Mouse (Mus musculus) liver, embryonic 16.5 days (tissue): ENCODE measurements around the gene Csnk1e. TPM values are rescaled to one million over a fixed set of nuclear protein-coding genes. Genes with fewer than 3 reads are reported as not detected.
A peak's percentile ranks its signal among the peaks of the same experiment; 100 is the strongest.

Source experiments
- ATAC-seq: fragments of 200-750 bp; cut with Nextera tagmentation; 2 replicates; pipeline ENCODE4 v1.8.0; 2017; ENCODE audit warnings: low read depth, mild to moderate bottlenecking, moderate number of reproducible peaks, moderate library complexity
- H3K27ac ChIP-seq: fragments of 300-500 bp; sonication (generic); 2 replicates; pipeline ENCODE4 v1.5.1; 2014; ENCODE audit warnings: mild to moderate bottlenecking, low read length
- H3K27me3 ChIP-seq: fragments of 300-500 bp; sonication (generic); 2 replicates; pipeline ENCODE4 v1.6.1; 2014; ENCODE audit warnings: low read depth, low read length, mixed read lengths; ENCODE audit not compliant: control insufficient read depth, insufficient read depth
- H3K36me3 ChIP-seq: fragments of 300-500 bp; sonication (generic); 2 replicates; pipeline ENCODE4 v1.6.1; 2014; ENCODE audit warnings: mild to moderate bottlenecking; ENCODE audit not compliant: control insufficient read depth, insufficient read depth
- H3K4me1 ChIP-seq: fragments of 300-500 bp; sonication (generic); 2 replicates; pipeline ENCODE4 v1.6.1; 2014; ENCODE audit warnings: low read depth, low read length, mixed read lengths; ENCODE audit not compliant: control insufficient read depth
- H3K4me2 ChIP-seq: fragments of 300-500 bp; sonication (generic); 2 replicates; pipeline ENCODE4 v1.6.1; 2014; ENCODE audit warnings: low read depth, low read length, mixed read lengths
- H3K4me3 ChIP-seq: fragments of 300-500 bp; sonication (generic); 2 replicates; pipeline ENCODE4 v1.5.1; 2014; ENCODE audit warnings: low read depth, mild to moderate bottlenecking, low read length
- H3K9ac ChIP-seq: fragments of 300-500 bp; sonication (generic); 2 replicates; pipeline ENCODE4 v1.6.1; 2014; ENCODE audit warnings: low read depth, low read length
- H3K9me3 ChIP-seq: fragments of 300-500 bp; sonication (generic); replicated peaks from 2 replicates; pipeline ENCODE4 v1.6.1; 2016; ENCODE audit warnings: low read length; ENCODE audit not compliant: control insufficient read depth
- WGBS: fragments of 180-500 bp; shearing (Covaris S2); extraction: QIAGEN DNeasy Blood & Tissue Kit; methylation state at CpG from one replicate; pipeline ENCODE4 v1.1.7; 2014; ENCODE audit not compliant: insufficient replicate concordance; 5-methylcytosine and 5-hydroxymethylcytosine counted together
- polyA plus RNA-seq: library from polyadenylated mRNA; unstranded; fragments of >200 nt; fragmentation: Nextera tagmentation; extraction: Ambion mirVana; gene quantifications from 2 replicates; pipeline ENCODE4 v1.2.1, GENCODE M21; 2015

Csnk1e gene
- polyA plus RNA-seq, 1 experiment from 2014 or later: 4.8 TPM

DNA sequence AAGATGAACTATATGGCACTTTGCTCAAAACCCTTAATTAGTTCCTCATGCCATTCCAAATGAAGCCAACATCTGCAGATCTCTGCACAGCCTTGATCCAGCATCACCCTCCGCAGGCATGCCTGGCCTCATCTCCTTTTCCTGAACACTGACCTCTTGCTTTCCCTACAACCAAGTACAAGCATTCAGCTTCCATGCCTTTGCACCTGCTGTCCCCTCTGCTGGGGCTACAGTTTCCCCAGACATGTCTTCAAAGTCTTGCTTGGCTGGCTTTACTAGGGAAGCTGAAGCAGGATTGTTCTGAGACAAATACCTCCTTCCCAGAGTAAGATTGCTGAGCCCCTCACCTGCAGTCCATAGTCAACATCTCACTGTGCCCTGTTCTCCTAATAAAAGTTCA is 51.1 kb downstream of the Csnk1e start:
- H3K9me3 ChIP-seq: no peaks in the 10 kb centered on the region
- no peak overlapping the region for H3K4me2 ChIP-seq
- no peak for ATAC-seq
- 65% methylated on average over 1 of the region's 1 CpGs for WGBS
- no peak overlapping the region for H3K9ac ChIP-seq
- no peaks in the 10 kb centered on the region for H3K36me3 ChIP-seq
- peaks cover 3% of the 10 kb centered on the region; the same call in 1 of the 2 replicates for H3K27me3 ChIP-seq
- H3K4me3 ChIP-seq: no peak overlapping the region
- peaks cover 20% of the 10 kb centered on the region for H3K4me1 ChIP-seq
- H3K27ac ChIP-seq: no peak overlapping the region

- no peak overlapping the region for H3K27ac ChIP-seq
- H3K27me3 ChIP-seq: peaks cover 3% of the 10 kb centered on the region; the same call in 1 of the 2 replicates
- H3K4me1 ChIP-seq: peaks cover 20% of the 10 kb centered on the region
- H3K9ac ChIP-seq: peak overlapping the region; percentile 77
- peak overlapping the region; percentile 76 for H3K4me3 ChIP-seq
- H3K9me3 ChIP-seq: no peaks in the 10 kb centered on the region
- no peak for ATAC-seq
- WGBS: 15% methylated on average over 9 of the region's 9 CpGs
- H3K4me2 ChIP-seq: peak overlapping the region; percentile 91
- no peaks in the 10 kb centered on the region for H3K36me3 ChIP-seq
Observed at GRCm38 (mm10) chr15:79403763-79404210, 51.6 kb downstream of the Csnk1e start.

DNA sequence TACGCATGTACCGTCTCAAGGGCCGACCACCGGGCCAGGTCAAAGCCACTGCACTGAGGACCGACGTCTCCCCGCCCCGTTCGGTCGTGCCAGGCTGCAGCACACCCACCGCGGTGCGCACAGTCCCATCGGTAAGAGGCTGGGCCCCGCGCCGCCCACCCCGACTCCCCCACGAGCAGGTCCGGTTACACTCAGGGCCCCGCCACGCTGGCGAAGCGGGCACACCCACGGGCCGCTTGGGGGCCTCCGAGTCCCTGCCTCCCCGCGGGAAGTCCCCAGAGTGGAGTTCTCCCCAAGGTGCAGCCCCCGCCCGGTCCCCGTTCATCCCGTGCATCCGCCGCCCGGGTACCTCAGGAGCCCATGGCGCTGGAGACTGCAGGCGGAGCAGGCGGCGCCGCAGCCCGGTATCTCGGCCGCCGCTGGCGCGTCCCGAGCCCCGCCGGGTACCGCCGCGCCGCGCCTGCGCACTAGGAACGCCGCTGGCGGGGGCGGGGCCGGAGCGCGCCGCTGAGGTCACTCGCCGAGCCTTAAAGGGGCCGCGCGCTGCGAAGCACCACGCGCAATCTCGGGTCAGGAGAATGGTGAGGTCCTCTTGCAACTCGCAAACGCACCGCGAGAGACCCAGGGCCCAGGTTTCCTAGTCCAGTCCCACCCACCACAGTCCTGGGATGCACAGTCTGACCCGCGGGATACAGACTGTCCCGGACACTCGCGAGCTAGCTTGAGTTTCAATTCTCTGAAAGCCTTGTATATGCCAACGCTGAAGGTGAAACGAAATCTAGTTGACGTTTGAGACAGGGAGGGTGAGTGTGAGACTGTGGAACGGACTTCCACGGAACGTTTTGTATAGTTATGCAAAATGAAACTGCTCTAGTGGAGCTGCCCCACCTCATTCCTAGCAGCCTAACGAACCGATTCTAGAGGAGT is 52.3 kb downstream of the Csnk1e start, which contains the start of gene Tmem184b:
TSS of gene Tmem184b (minus strand) at position 734 of the 927 bp plus-strand sequence.
- Histone ChIP-seq H3K9ac (peak within 1 kb of the TSS; percentile 77), H3K4me2 (peak within 1 kb of the TSS; percentile 91), H3K4me3 (peak within 1 kb of the TSS; percentile 76), H3K9me3 (no peaks in the 10 kb centered on the region), H3K27me3 (peaks cover 3% of the 10 kb centered on the region; the same call in 1 of the 2 replicates), H3K27ac (no peak within 1 kb of the TSS), H3K4me1 (peaks cover 20% of the 10 kb centered on the region), H3K36me3 (no peaks in the 10 kb centered on the region)
- WGBS: under 1% methylated on average over 88 of the region's 90 CpGs
- ATAC-seq: peak; percentile 92

- WGBS: 18% methylated on average over 5 of the region's 5 CpGs
- peaks cover 20% of the 10 kb centered on the region for H3K4me1 ChIP-seq
- H3K4me3 ChIP-seq: peak overlapping the region; percentile 76
- peak overlapping the region; percentile 77; the same call in 1 of the 2 replicates for H3K9ac ChIP-seq
- H3K36me3 ChIP-seq: no peaks in the 10 kb centered on the region
- no peaks in the 10 kb centered on the region for H3K9me3 ChIP-seq
- H3K27ac ChIP-seq: no peak overlapping the region
- peaks cover 3% of the 10 kb centered on the region; the same call in 1 of the 2 replicates for H3K27me3 ChIP-seq
- H3K4me2 ChIP-seq: peak overlapping the region; percentile 91
- ATAC-seq: no peak
Observed at GRCm38 (mm10) chr15:79402176-79402575, 53.2 kb downstream of the Csnk1e start.

GRCm38 (mm10) chr15:79400975-79401365 is 54.4 kb downstream of the Csnk1e start:
- 63% methylated on average over 7 of the region's 7 CpGs for WGBS

GRCm38 (mm10) chr15:79400134-79400974 is 55.0 kb downstream of the Csnk1e start:
- H3K36me3 ChIP-seq: no peaks in the 10 kb centered on the region
- H3K9ac ChIP-seq: no peak overlapping the region
- no peak overlapping the region for H3K27ac ChIP-seq
- WGBS: 35% methylated on average over 6 of the region's 6 CpGs
- no peak overlapping the region for H3K4me2 ChIP-seq
- H3K27me3 ChIP-seq: peaks cover 3% of the 10 kb centered on the region; the same call in 1 of the 2 replicates
- no peaks in the 10 kb centered on the region for H3K9me3 ChIP-seq
- no peak overlapping the region for H3K4me3 ChIP-seq
- no peak for ATAC-seq
- H3K4me1 ChIP-seq: peaks cover 20% of the 10 kb centered on the region

More at GRCm38 (mm10) chr15:79400975-79401365, 54.4 kb downstream of the Csnk1e start:
- Histone ChIP-seq H3K36me3 (no peaks in the 10 kb centered on the region), H3K4me3 (no peak overlapping the region), H3K4me2 (no peak overlapping the region), H3K4me1 (peaks cover 20% of the 10 kb centered on the region), H3K9ac (no peak overlapping the region), H3K27me3 (peaks cover 3% of the 10 kb centered on the region; the same call in 1 of the 2 replicates), H3K27ac (no peak overlapping the region), H3K9me3 (no peaks in the 10 kb centered on the region)
- ATAC-seq: no peak

GRCm38 (mm10) chr15:79399231-79400052 is 55.9 kb downstream of the Csnk1e start:
- H3K27me3 ChIP-seq: peaks cover 3% of the 10 kb centered on the region; the same call in 1 of the 2 replicates
- H3K27ac ChIP-seq: no peak overlapping the region
- no peaks in the 10 kb centered on the region for H3K9me3 ChIP-seq
- H3K4me3 ChIP-seq: no peak overlapping the region
- WGBS: 69% methylated on average over 14 of the region's 14 CpGs
- peaks cover 20% of the 10 kb centered on the region for H3K4me1 ChIP-seq
- H3K36me3 ChIP-seq: no peaks in the 10 kb centered on the region
- no peak overlapping the region for H3K9ac ChIP-seq
- ATAC-seq: no peak
- no peak overlapping the region for H3K4me2 ChIP-seq

GRCm38 (mm10) chr15:79396736-79397135 is 58.6 kb downstream of the Csnk1e start:
- Histone ChIP-seq H3K4me2 (no peak overlapping the region), H3K4me3 (no peak overlapping the region), H3K27me3 (no peaks in the 10 kb centered on the region), H3K9ac (no peak overlapping the region), H3K9me3 (no peaks in the 10 kb centered on the region), H3K4me1 (peaks cover 14% of the 10 kb centered on the region), H3K36me3 (no peaks in the 10 kb centered on the region), H3K27ac (no peak overlapping the region)
- WGBS: 27% methylated on average over 11 of the region's 11 CpGs
- ATAC-seq: peak; percentile 32; the same call in 1 of the 2 replicates
